Mouse (Mus musculus) hindbrain, postnatal 0 days (tissue): ENCODE measurements around the gene Mecom. TPM values are rescaled to one million over a fixed set of nuclear protein-coding genes. Genes with fewer than 3 reads are reported as not detected.

ENCODE experiments used
- ATAC-seq: fragments of 200-750 bp; cut with Nextera tagmentation; 2 replicates; pipeline ENCODE4 v1.8.0; 2017; ENCODE audit warnings: mild to moderate bottlenecking, moderate TSS enrichment, moderate library complexity
- DNase-seq: peaks from one replicate; pipeline ENCODE4 v3.0.0-alpha.2; 2015; ENCODE audit warnings: low spot score
- H3K27ac ChIP-seq: fragments of 300-500 bp; sonication (generic); 2 replicates; pipeline ENCODE4 v1.5.1; 2014; ENCODE audit warnings: mild to moderate bottlenecking
- H3K27me3 ChIP-seq: fragments of 300-500 bp; sonication (generic); 2 replicates; pipeline ENCODE4 v1.6.1; 2014; ENCODE audit warnings: low read length, mixed read lengths; ENCODE audit not compliant: insufficient read depth
- H3K36me3 ChIP-seq: fragments of 300-500 bp; sonication (generic); 2 replicates; pipeline ENCODE4 v1.6.1; 2014; ENCODE audit warnings: low read length, mixed read lengths; ENCODE audit not compliant: insufficient read depth
- H3K4me1 ChIP-seq: fragments of 300-500 bp; sonication (generic); 2 replicates; pipeline ENCODE4 v1.6.1; 2014; ENCODE audit warnings: antibody characterized with exemption, low read length, mixed read lengths; ENCODE audit not compliant: insufficient read depth
- H3K4me2 ChIP-seq: fragments of 300-500 bp; sonication (generic); 2 replicates; pipeline ENCODE4 v1.6.1; 2014; ENCODE audit warnings: low read depth, mild to moderate bottlenecking, low read length, moderate library complexity, mixed read lengths
- H3K4me3 ChIP-seq: fragments of 300-500 bp; sonication (generic); 2 replicates; pipeline ENCODE4 v1.5.1; 2014; ENCODE audit warnings: low read length
- H3K9ac ChIP-seq: fragments of 300-500 bp; sonication (generic); replicated peaks from 2 replicates; pipeline ENCODE4 v1.6.1; 2014; ENCODE audit warnings: mild to moderate bottlenecking, low read length, moderate library complexity, mixed read lengths
- H3K9me3 ChIP-seq: fragments of 300-500 bp; sonication (generic); 2 replicates; pipeline ENCODE4 v1.6.1; 2016; ENCODE audit warnings: low read length, mixed read lengths
- CTCF ChIP-seq: IDR thresholded peaks from 2 replicates; pipeline ENCODE4 v1.5.1; 2016; ENCODE audit warnings: antibody characterized with exemption, control low read depth, low read depth
- WGBS: fragments of 180-500 bp; shearing (Covaris S2); extraction: QIAGEN DNeasy Blood & Tissue Kit; methylation state at CpG from one replicate; pipeline ENCODE4 v1.1.7; 2014; 5-methylcytosine and 5-hydroxymethylcytosine counted together
- polyA plus RNA-seq: library from polyadenylated mRNA; unstranded; fragments of >200 nt; fragmentation: Nextera tagmentation; extraction: Ambion mirVana; gene quantifications from 2 replicates; pipeline ENCODE4 v1.2.1, GENCODE M21; 2015
- total RNA-seq: library from RNA; depleted of rRNA; stranded (reverse); fragments of >200 nt; gene quantifications from 2 replicates; pipeline ENCODE4 v1.2.3, GENCODE M21; 2014

The Mecom gene
- total and polyA plus RNA-seq, 2 experiments from 2014 or later, result 4.5 to 8.3 TPM

DNA sequence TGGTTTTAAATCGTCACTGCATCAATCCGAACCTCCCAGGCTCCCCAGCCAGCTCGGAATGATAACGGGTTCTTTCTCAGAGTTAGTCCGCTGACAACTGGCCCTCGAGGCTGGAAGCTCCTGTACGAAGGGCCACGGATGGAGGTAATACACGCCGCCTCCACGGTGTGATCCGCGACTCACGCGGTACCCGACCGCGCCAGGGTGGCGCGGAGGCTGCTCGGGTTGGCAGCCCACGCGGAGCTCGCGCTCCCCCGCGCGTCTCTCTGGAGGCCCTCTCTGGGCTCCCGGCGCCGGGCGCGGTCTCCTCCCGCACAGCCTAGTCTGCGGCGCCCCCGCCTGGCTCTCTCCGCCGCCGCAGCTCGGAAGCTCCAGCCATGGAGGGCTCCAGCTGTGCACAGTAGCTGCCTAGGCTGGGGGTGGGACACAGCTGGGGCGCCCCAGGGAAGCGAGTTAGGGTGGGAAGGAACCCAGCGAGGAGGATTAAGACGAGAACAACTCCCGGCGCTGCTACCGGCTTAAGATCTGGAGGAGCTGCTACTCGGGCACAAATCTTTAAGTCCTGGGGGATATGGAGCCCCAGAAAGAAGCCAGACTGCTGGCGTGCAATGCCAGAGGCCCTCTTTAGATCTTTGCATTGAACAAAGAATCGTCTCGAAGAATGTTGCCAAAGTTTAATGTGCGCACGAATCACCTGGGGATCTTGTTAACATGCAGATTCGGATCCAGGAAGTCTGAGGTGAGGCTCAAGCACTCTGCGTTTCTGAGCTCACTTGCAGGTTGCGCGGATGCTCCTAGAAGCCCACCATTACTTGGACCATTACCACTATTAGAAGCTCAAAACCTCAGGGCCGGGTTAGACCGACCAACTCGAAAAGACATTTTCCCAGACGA lies 32.7 kb downstream of the Mecom start:
- WGBS, result 1% methylated on average over 62 of the region's 62 CpGs
- 0 out of 2 replicates have a peak, but pooled peaks cover 4% of the 10 kb centered on the region for H3K4me1 ChIP-seq
- DNase-seq (peak; percentile 50), ATAC-seq (peak; percentile 70)
- H3K4me3 ChIP-seq, result peak overlapping the region; percentile 30
- TF ChIP-seq CTCF, result peak; percentile 42
- H3K9ac ChIP-seq, result no peak overlapping the region
- H3K27me3 ChIP-seq, result peaks cover 54% of the 10 kb centered on the region
- H3K4me2 ChIP-seq, result peak overlapping the region; percentile 54
- H3K27ac ChIP-seq, result no peak overlapping the region
- H3K9me3 ChIP-seq, result no peaks in the 10 kb centered on the region
- H3K36me3 ChIP-seq, result no peaks in the 10 kb centered on the region

DNA sequence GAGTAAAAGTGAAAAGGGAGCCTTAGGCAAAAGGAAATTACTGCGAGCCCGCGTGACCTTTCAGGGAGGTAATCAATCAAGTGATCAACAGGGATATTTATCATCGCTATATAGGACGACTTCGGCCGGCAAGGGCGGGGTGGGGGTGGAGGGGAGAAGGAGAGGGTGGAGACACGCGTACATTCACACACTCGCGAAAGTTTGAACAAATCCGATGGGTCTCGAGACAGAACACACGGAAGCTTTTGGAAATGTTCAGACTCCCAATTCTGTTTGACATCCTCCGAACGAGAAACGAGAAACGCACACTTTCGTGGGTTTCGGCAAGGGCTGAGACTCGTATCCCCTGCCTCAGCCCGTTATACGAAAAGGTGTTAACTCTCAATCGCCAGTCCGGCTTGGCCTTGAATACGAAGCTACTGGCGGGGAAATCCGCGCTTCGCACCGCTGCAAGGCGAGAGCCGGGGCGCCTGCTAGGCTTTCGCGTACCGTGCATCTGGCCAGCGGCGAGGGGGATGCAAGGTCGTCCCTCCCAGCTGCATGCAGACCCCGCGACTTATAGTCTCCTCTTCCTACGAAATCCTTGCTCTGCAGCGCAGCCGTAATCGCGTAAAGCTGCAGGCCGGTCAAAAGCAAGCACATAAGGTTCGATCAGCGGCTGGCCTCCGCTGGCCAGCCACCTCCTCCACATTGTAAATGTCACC lies 33.6 kb downstream of the Mecom start:
- peak overlapping the region; percentile 30 for H3K4me3 ChIP-seq
- no peaks in the 10 kb centered on the region for H3K9me3 ChIP-seq
- no peak for ATAC-seq
- WGBS, result under 1% methylated on average over 52 of the region's 52 CpGs
- no peak overlapping the region; the same call in 1 of the 2 replicates for H3K9ac ChIP-seq
- DNase-seq, result peak; percentile 34
- 0 out of 2 replicates have a peak, but pooled peaks cover 4% of the 10 kb centered on the region for H3K4me1 ChIP-seq
- no peaks in the 10 kb centered on the region for H3K36me3 ChIP-seq
- H3K27ac ChIP-seq, result no peak overlapping the region
- peak overlapping the region; percentile 54 for H3K4me2 ChIP-seq
- peaks cover 63% of the 10 kb centered on the region for H3K27me3 ChIP-seq
- no peak for TF ChIP-seq CTCF

DNA sequence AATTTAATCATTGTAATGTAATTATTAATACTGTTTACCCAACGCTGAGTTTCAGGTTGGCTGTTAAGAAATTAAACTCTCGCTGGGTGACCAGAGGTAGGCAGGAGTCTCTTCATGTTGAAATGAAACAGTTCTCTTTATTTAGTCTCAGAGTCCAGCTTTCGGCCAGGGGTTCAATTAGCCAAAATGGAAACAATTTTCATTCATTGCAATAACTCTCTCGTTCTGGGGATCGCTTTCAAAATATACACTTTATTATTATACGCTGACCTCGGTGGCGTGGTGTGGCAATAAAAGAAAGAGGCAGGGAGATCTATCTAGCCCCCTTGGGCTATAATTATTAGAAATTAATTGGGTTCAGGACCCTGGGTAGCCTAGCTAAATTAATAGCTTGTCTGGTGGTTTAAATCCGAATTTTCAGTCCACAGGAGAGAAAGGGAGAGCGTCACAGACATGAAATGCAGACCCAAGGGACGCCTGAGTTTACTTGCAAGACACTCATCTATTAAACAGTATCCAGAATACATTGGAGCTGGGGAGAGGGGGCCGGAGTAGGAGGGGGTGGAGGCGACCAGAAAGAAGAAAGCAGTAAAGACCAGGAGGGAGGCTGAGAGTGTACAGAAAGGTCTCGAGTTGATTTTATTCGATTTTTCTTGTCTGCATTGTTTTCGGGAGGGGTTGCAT lies 34.4 kb downstream of the Mecom start:
- Histone ChIP-seq H3K9me3 (no peaks in the 10 kb centered on the region), H3K4me2 (peak overlapping the region; percentile 54), H3K36me3 (no peaks in the 10 kb centered on the region), H3K4me3 (peak overlapping the region; percentile 30; the same call in 1 of the 2 replicates), H3K9ac (no peak overlapping the region), H3K27me3 (peaks cover 69% of the 10 kb centered on the region), H3K27ac (no peak overlapping the region), H3K4me1 (0 out of 2 replicates have a peak, but pooled peaks cover 4% of the 10 kb centered on the region)
- no peak for TF ChIP-seq CTCF
- 10% methylated on average over 16 of the region's 16 CpGs for WGBS
- ATAC-seq (no peak), DNase-seq (no peak)

DNA sequence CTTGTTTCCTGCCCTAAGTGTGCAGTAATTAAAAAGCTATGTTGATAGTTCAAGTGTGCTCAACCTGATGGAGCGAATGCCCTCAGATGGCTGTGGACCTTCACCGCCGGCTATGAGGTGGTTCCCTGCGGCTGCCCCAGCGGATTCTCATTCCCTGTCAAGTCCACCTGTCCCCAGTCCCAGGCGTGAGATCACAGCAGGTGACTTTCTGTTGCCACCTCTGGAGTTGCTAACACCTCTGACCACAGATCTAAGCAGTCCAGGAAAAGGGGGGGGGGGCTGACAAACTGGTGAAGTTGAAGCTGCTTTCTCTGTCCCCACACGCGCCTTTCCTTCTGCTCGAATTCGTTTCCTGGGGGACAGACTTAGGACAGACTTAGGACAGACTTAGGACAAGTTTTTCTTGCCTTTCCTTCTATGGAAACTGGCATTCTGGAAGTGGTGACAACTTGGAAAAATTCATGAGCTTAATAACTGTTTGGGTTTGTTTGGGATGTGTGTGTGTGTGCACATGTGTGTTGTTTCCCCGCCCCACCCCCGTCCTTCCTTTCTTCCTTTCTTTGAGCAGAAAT lies 35.3 kb downstream of the Mecom start:
- H3K4me1 ChIP-seq, result 0 out of 2 replicates have a peak, but pooled peaks cover 4% of the 10 kb centered on the region
- H3K9ac ChIP-seq, result no peak overlapping the region
- ATAC-seq (no peak), DNase-seq (no peak)
- H3K4me2 ChIP-seq, result no peak overlapping the region
- TF ChIP-seq CTCF, result no peak
- H3K36me3 ChIP-seq, result no peaks in the 10 kb centered on the region
- H3K27me3 ChIP-seq, result peaks cover 71% of the 10 kb centered on the region
- H3K9me3 ChIP-seq, result no peaks in the 10 kb centered on the region
- 12% methylated on average over 12 of the region's 12 CpGs for WGBS
- H3K4me3 ChIP-seq, result no peak overlapping the region
- H3K27ac ChIP-seq, result no peak overlapping the region

DNA sequence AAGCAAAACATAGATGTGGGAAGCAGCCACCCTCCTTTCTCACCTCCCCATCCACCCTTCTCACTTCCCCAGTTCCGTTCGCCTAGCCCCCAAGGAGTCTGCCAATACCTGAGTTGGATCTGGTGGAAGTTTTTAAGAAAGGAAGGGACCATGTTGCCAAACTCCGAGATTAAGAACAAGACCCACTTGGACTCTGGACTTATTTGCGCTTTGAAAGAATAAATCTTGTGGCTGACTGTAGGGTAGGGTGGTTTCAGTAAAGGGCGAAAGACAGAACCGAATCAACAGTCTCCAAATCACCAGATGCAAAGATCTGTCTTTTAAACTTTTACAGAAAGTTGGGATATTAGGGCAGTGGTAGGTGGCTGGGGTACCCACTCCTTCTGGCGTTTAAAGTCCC lies 36.0 kb downstream of the Mecom start:
- DNase-seq, result no peak
- no peak for TF ChIP-seq CTCF
- ATAC-seq, result no peak
- WGBS, result 17% methylated on average over 7 of the region's 7 CpGs
- Histone ChIP-seq H3K4me1 (0 out of 2 replicates have a peak, but pooled peaks cover 4% of the 10 kb centered on the region), H3K4me2 (no peak overlapping the region), H3K27me3 (peaks cover 70% of the 10 kb centered on the region), H3K36me3 (no peaks in the 10 kb centered on the region), H3K9me3 (no peaks in the 10 kb centered on the region), H3K4me3 (no peak overlapping the region), H3K9ac (no peak overlapping the region), H3K27ac (no peak overlapping the region)

DNA sequence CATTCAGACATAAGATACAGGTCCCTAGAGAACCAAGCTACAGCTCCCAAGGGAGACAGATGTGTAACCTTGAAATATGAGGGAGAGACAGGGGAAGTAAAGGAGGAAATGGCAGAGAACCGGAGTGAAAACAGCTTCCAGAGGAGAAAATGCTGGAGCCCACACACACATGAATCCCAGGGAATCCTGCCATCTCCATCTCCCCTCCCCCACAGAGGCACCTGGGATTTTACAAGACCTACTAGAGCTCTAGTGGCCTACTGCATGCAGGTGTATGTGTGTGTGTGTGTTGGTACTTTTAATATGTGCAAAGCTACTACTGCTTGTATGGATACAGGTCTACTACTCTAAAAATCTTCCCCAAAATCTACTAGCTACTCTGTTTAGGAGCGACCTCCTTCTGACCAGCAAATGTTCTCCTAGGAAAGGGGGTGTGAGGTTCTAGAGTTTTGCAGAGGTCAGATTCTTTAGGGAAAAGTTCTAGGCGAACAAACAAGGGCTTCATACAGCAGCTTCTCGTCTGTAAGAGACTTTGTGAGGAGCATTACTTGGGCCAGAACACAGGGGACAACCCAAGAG lies 36.7 kb downstream of the Mecom start:
- 0 out of 2 replicates have a peak, but pooled peaks cover 4% of the 10 kb centered on the region for H3K4me1 ChIP-seq
- WGBS, result 25% methylated on average over 4 of the region's 4 CpGs
- no peak overlapping the region for H3K4me3 ChIP-seq
- H3K9ac ChIP-seq, result no peak overlapping the region
- no peak for DNase-seq
- no peaks in the 10 kb centered on the region for H3K9me3 ChIP-seq
- ATAC-seq, result no peak
- TF ChIP-seq CTCF, result no peak
- no peaks in the 10 kb centered on the region for H3K36me3 ChIP-seq
- peaks cover 69% of the 10 kb centered on the region for H3K27me3 ChIP-seq
- H3K4me2 ChIP-seq, result no peak overlapping the region
- no peak overlapping the region for H3K27ac ChIP-seq
